Mouse (Mus musculus) neural tube, embryonic 14.5 days (tissue): ENCODE data around the gene Nfrkb. TPM values are rescaled to one million over a fixed set of nuclear protein-coding genes. Genes with fewer than 3 reads are reported as not detected.

Experiments
- ATAC-seq: fragments of 200-750 bp; cut with Nextera tagmentation; 2 replicates; pipeline ENCODE4 v1.8.0; 2017; ENCODE audit warnings: low read depth, mild to moderate bottlenecking, moderate TSS enrichment, moderate library complexity
- H3K27ac ChIP-seq: fragments of 300-500 bp; sonication (generic); 2 replicates; pipeline ENCODE4 v1.5.1; 2014; ENCODE audit warnings: low read depth, mild to moderate bottlenecking, control low read depth, low read length, moderate library complexity, mixed read lengths
- H3K27me3 ChIP-seq: fragments of 300-500 bp; sonication (generic); 2 replicates; pipeline ENCODE4 v1.6.1; 2014; ENCODE audit warnings: low read length; ENCODE audit not compliant: control insufficient read depth, insufficient read depth
- H3K36me3 ChIP-seq: fragments of 300-500 bp; sonication (generic); 2 replicates; pipeline ENCODE4 v1.6.1; 2014; ENCODE audit warnings: low read length, mixed read lengths; ENCODE audit not compliant: control insufficient read depth, insufficient read depth
- H3K4me1 ChIP-seq: fragments of 300-500 bp; sonication (generic); 2 replicates; pipeline ENCODE4 v1.6.1; 2014; ENCODE audit warnings: low read length; ENCODE audit not compliant: control insufficient read depth, insufficient read depth
- H3K4me2 ChIP-seq: fragments of 300-500 bp; sonication (generic); 2 replicates; pipeline ENCODE4 v1.6.1; 2014; ENCODE audit warnings: mild to moderate bottlenecking, low read depth, low read length, control low read depth
- H3K4me3 ChIP-seq: fragments of 300-500 bp; sonication (generic); 2 replicates; pipeline ENCODE4 v1.5.1; 2014; ENCODE audit warnings: low read depth, low read length, control low read depth, mixed read lengths
- H3K9ac ChIP-seq: fragments of 300-500 bp; sonication (generic); replicated peaks from 2 replicates; pipeline ENCODE4 v1.6.1; 2014; ENCODE audit warnings: low read depth, mild to moderate bottlenecking, control low read depth, low read length, mixed read lengths
- H3K9me3 ChIP-seq: fragments of 300-500 bp; sonication (generic); 2 replicates; pipeline ENCODE4 v1.6.1; 2016; ENCODE audit warnings: low read length; ENCODE audit not compliant: control insufficient read depth
- WGBS: fragments of 180-500 bp; shearing (Covaris S2); extraction: QIAGEN DNeasy Blood & Tissue Kit; methylation state at CpG from one replicate; pipeline ENCODE4 v1.1.7; 2014; 5-methylcytosine and 5-hydroxymethylcytosine counted together
- polyA plus RNA-seq: library from polyadenylated mRNA; unstranded; fragments of >200 nt; fragmentation: Nextera tagmentation; extraction: Ambion mirVana; gene quantifications from 2 replicates; pipeline ENCODE4 v1.2.1, GENCODE M21; 2014

Gene Nfrkb
- polyA plus RNA-seq, 1 experiment from 2014 or later, result 44.1 TPM

DNA sequence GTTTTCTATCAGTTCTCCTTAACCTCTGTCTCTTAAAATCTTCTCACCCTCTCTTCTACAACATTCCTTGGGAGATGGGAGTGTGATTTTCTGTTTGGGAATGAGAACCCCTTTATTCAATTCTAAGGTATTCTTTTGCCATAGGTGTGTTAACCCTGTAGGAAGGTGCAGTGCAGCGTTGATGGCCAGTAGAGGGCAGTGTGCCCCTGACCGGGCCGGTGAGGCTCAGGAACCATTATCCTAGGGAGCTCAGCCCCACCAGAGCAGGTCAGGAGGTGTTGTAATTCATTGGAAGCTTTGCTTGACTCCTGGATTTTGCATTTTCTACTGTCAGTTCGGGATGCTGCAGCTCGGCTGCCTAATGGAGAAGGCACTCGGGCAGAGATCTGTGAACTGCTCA lies 19.2 kb downstream of the Nfrkb start:
- H3K36me3 ChIP-seq, result peaks cover 73% of the 10 kb centered on the region
- H3K4me2 ChIP-seq, result no peak overlapping the region
- H3K27ac ChIP-seq, result no peak overlapping the region
- no peak for ATAC-seq
- H3K9ac ChIP-seq, result no peak overlapping the region
- no peaks in the 10 kb centered on the region for H3K27me3 ChIP-seq
- WGBS, result 66% methylated on average over 6 of the region's 6 CpGs
- H3K4me1 ChIP-seq, result no peaks in the 10 kb centered on the region
- H3K9me3 ChIP-seq, result no peaks in the 10 kb centered on the region
- H3K4me3 ChIP-seq, result no peak overlapping the region

GRCm38 (mm10) chr9:31412165-31412564 lies 26.2 kb downstream of the Nfrkb start:
- no peaks in the 10 kb centered on the region for H3K27me3 ChIP-seq
- no peaks in the 10 kb centered on the region for H3K9me3 ChIP-seq
- peaks cover 77% of the 10 kb centered on the region for H3K36me3 ChIP-seq
- H3K4me2 ChIP-seq, result no peak overlapping the region
- no peak for ATAC-seq
- H3K4me3 ChIP-seq, result no peak overlapping the region
- H3K4me1 ChIP-seq, result no peaks in the 10 kb centered on the region
- H3K9ac ChIP-seq, result no peak overlapping the region
- WGBS, result 93% methylated on average over 4 of the region's 4 CpGs
- no peak overlapping the region for H3K27ac ChIP-seq

DNA sequence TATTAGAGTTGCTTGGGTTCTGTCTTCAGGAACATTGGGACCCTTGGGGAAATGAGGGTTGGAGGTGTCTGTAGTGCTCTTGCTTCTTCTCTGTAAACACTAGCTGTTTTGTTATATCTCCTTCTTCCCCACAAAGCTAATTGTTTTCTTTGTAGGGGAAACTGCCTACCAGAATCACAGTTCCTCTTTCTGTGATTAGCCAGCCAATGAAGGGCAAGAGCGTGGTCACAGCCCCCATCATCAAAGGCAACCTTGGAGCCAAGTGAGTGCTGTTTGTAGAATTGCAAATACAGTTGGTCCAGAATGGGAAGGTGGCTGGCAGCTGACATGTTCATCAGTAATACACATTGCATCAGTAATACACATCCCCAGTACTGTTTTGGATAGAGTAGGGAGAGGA lies 32.8 kb downstream of the Nfrkb start:
- Histone ChIP-seq H3K4me2 (no peak overlapping the region), H3K9ac (no peak overlapping the region), H3K27me3 (no peaks in the 10 kb centered on the region), H3K4me1 (no peaks in the 10 kb centered on the region), H3K27ac (no peak overlapping the region), H3K9me3 (no peaks in the 10 kb centered on the region), H3K36me3 (peaks cover 66% of the 10 kb centered on the region), H3K4me3 (no peak overlapping the region)
- no peak for ATAC-seq
- WGBS, result 94% methylated on average over 1 of the region's 1 CpGs

GRCm38 (mm10) chr9:31422143-31422542 lies 36.2 kb downstream of the Nfrkb start:
- no peak for ATAC-seq
- Histone ChIP-seq H3K9me3 (no peaks in the 10 kb centered on the region), H3K4me3 (no peak overlapping the region), H3K4me1 (no peaks in the 10 kb centered on the region), H3K27me3 (no peaks in the 10 kb centered on the region), H3K9ac (no peak overlapping the region), H3K4me2 (no peak overlapping the region), H3K36me3 (peaks cover 42% of the 10 kb centered on the region), H3K27ac (no peak overlapping the region)
- WGBS, result 93% methylated on average over 5 of the region's 5 CpGs

- Histone ChIP-seq H3K9me3 (no peaks in the 10 kb centered on the region), H3K9ac (no peak overlapping the region), H3K4me3 (no peak overlapping the region), H3K27me3 (no peaks in the 10 kb centered on the region), H3K4me1 (no peaks in the 10 kb centered on the region), H3K27ac (no peak overlapping the region), H3K36me3 (0 out of 2 replicates have a peak, but pooled peaks cover 5% of the 10 kb centered on the region), H3K4me2 (no peak overlapping the region)
- ATAC-seq, result no peak
- 90% methylated on average over 7 of the region's 7 CpGs for WGBS
These were observed 43.0 kb downstream of the Nfrkb start for GRCm38 (mm10) chr9:31428971-31429370.

DNA sequence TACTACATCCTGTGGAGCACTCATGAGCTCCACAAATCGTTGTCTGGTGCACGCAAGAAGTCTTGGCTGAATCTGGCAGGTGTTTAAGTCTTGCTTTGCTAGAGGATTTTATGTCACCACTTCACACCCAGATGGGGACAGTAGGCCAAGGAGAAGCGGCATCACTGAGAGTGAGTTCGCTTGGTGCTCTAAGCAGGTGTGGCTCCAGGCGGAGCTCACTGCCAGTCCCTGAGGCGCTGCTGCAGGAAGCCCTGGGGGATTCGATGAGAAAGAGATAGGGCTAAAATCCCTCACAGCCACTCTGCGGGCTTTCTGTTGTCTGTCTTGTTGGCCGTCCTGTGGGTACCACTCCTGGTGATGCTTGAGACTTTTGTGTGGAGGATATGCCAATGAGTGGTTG lies 44.0 kb downstream of the Nfrkb start:
- no peaks in the 10 kb centered on the region for H3K4me1 ChIP-seq
- H3K4me2 ChIP-seq, result no peak overlapping the region
- no peaks in the 10 kb centered on the region for H3K27me3 ChIP-seq
- H3K9me3 ChIP-seq, result no peaks in the 10 kb centered on the region
- 74% methylated on average over 9 of the region's 9 CpGs for WGBS
- no peak overlapping the region for H3K4me3 ChIP-seq
- no peaks in the 10 kb centered on the region for H3K36me3 ChIP-seq
- H3K27ac ChIP-seq, result no peak overlapping the region
- H3K9ac ChIP-seq, result no peak overlapping the region
- ATAC-seq, result no peak

DNA sequence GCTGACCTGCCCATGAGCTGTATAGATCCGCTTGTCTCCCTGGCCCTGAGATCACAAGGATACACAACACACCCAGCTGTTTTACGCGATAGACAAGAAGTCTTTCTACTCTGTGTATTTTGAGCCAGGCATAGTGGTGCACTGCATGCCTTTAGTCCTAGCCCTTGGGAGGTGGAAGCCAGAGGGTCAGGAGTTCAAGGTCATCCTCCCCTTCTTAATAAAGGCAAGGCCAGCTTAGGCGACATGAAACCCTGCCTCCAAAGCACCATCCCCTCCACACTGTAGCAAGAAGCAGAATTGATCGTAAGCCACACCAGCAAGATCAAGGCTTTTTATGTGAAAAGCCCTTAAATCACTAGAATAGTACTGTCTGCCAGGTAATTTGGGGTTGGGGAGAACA lies 45.8 kb downstream of the Nfrkb start:
- Histone ChIP-seq H3K4me3 (no peak overlapping the region), H3K4me1 (no peaks in the 10 kb centered on the region), H3K9me3 (no peaks in the 10 kb centered on the region), H3K36me3 (no peaks in the 10 kb centered on the region), H3K27me3 (no peaks in the 10 kb centered on the region), H3K4me2 (no peak overlapping the region), H3K9ac (no peak overlapping the region), H3K27ac (no peak overlapping the region)
- 82% methylated on average over 5 of the region's 5 CpGs for WGBS
- ATAC-seq, result no peak

DNA sequence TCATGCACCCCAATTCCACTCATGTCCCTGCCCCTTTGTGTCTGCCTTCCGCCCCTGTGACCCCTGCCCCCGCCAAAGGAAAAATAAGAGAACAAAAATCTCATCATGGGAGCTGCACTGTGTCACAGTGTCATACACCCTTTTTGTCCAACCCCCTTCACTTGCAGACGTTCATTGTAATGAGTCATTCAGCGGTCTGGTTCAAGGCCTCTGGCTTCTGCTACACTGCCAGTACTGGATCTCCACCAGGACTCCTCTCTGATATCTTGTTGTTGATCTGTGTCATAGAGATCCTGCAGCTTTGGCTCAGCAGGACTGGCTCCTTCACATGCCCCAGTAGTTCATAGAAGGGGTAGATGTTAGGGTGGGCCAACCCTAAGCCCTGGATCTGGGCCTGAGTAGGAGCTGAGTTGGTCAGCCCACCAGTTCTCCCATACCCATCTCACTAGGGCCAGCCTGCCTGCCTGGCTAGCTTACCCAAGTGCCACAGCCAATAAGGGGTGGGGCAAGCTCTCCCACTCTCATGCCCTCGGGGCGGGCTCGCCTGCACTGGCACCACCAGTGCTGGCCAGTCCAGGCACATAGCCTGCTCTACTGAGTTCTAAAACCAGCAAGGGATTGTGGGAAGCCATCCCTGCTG lies 46.5 kb downstream of the Nfrkb start:
- H3K9ac ChIP-seq, result no peak overlapping the region
- H3K9me3 ChIP-seq, result no peaks in the 10 kb centered on the region
- peak; percentile 38; the same call in 1 of the 2 replicates for ATAC-seq
- H3K27ac ChIP-seq, result no peak overlapping the region
- no peak overlapping the region for H3K4me3 ChIP-seq
- no peaks in the 10 kb centered on the region for H3K36me3 ChIP-seq
- no peak overlapping the region for H3K4me2 ChIP-seq
- H3K27me3 ChIP-seq, result no peaks in the 10 kb centered on the region
- no peaks in the 10 kb centered on the region for H3K4me1 ChIP-seq
- 84% methylated on average over 7 of the region's 7 CpGs for WGBS

DNA sequence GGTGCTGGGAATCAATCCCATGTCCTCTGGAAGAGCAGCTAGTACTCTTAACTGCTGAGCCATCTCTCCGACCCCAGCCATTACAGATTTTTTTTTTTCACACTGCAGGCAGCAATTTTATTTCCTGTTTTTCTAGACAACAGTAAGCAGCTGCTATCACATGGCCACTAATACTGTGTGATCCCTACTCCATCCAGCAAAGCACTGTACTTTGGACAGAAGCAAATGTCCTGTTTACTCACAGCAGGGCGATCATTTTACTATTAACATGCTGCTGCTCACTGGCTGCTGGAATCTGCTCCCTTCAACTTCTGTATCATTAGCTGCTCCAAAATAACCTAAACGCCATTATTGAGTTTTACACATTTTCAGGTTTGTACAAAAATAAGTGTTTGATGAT lies 47.4 kb downstream of the Nfrkb start:
- H3K36me3 ChIP-seq, result no peaks in the 10 kb centered on the region
- H3K9ac ChIP-seq, result no peak overlapping the region
- no peak overlapping the region for H3K4me2 ChIP-seq
- H3K4me1 ChIP-seq, result no peaks in the 10 kb centered on the region
- WGBS, result 92% methylated on average over 3 of the region's 3 CpGs
- no peak for ATAC-seq
- no peak overlapping the region for H3K27ac ChIP-seq
- no peaks in the 10 kb centered on the region for H3K9me3 ChIP-seq
- no peaks in the 10 kb centered on the region for H3K27me3 ChIP-seq
- H3K4me3 ChIP-seq, result no peak overlapping the region
